Mouse (Mus musculus) right cerebral cortex, postnatal 4 days (tissue): Measurements from ENCODE around the gene Tnp2.

Experiments
- DNase-seq: peaks from one replicate; pipeline ENCODE4 v3.0.0-alpha.2; 2022

Tnp2 gene

GRCm38 (mm10) chr16:10787548-10788058 lies 857 bp downstream of the Tnp2 start:
- no peak for DNase-seq

- DNase-seq = no peak
Measured at GRCm38 (mm10) chr16:10786782-10787547, 1.5 kb downstream of the Tnp2 start.

- peak; percentile 74 for DNase-seq
Measured at GRCm38 (mm10) chr16:10786288-10786687, 2.2 kb downstream of the Tnp2 start.

GRCm38 (mm10) chr16:10785371-10786231 lies 2.9 kb downstream of the Tnp2 start, which contains the start of gene Socs1:
Gene Socs1 (minus strand): TSS chr16:10785536.
- peak; percentile 79 for DNase-seq

- peak; percentile 93 for DNase-seq
Measured at GRCm38 (mm10) chr16:10784793-10785370, 3.6 kb downstream of the Tnp2 start.

- DNase-seq = peak; percentile 49
Measured at GRCm38 (mm10) chr16:10783883-10784792, 4.3 kb downstream of the Tnp2 start.

GRCm38 (mm10) chr16:10783451-10783850 lies 5.0 kb downstream of the Tnp2 start:
- no peak for DNase-seq

GRCm38 (mm10) chr16:10783152-10783434 lies 5.4 kb downstream of the Tnp2 start:
- DNase-seq = no peak

- no peak for DNase-seq
Measured at GRCm38 (mm10) chr16:10782377-10783151, 5.9 kb downstream of the Tnp2 start.

GRCm38 (mm10) chr16:10781862-10782371 lies 6.5 kb downstream of the Tnp2 start:
- no peak for DNase-seq

GRCm38 (mm10) chr16:10780631-10781120 lies 7.8 kb downstream of the Tnp2 start:
- DNase-seq = no peak

- no peak for DNase-seq
Measured at GRCm38 (mm10) chr16:10777579-10778160, 10.8 kb downstream of the Tnp2 start.

- DNase-seq = no peak
Measured at GRCm38 (mm10) chr16:10776322-10776721, 12.1 kb downstream of the Tnp2 start.

GRCm38 (mm10) chr16:10774726-10775125 lies 13.7 kb downstream of the Tnp2 start:
- no peak for DNase-seq

- DNase-seq = no peak
Measured at GRCm38 (mm10) chr16:10773543-10773942, 14.9 kb downstream of the Tnp2 start.

GRCm38 (mm10) chr16:10771769-10772510 lies 16.5 kb downstream of the Tnp2 start:
- DNase-seq = no peak

- DNase-seq = no peak
Measured at GRCm38 (mm10) chr16:10770531-10771325, 17.7 kb downstream of the Tnp2 start.

- no peak for DNase-seq
Measured at GRCm38 (mm10) chr16:10769661-10770060, 18.8 kb downstream of the Tnp2 start.

- no peak for DNase-seq
Measured at GRCm38 (mm10) chr16:10768821-10769220, 19.6 kb downstream of the Tnp2 start.
